Mouse (Mus musculus): ENCODE measurements around the gene Rassf2.

DNA sequence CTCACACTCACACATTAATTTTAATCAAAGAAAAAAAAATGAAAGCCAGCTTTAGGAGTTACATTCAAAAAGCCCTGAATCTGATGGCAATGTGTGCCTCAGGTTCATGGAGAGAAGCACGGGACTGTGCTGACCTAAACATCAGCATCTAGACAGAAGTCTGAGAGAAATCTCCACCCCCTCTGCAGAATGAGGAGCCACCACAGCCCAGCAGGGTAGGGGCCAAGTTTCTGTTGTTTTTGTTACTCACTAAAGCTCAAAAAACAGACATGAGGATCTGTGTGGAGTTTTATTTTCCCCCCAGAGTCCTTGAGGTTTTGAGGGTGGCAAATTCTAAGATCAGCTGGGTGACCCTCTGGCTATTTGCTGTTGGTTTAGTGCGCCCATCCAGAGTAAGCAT, 41.5 kb downstream of the Rassf2 start:
- TF ChIP-seq CTCF (IDR thresholded peaks at IDR 0.05; ENCODE audit: control insufficient read depth, insufficient read depth, low read length): no peak
- TF ChIP-seq POLR2A (IDR thresholded peaks at IDR 0.05; ENCODE audit: borderline replicate concordance, control insufficient read depth, low read depth, low read length): no peak

Data from bone marrow, adult 2 months (tissue).